Mouse (Mus musculus): ENCODE measurements around the gene Derl2.

Gene Derl2

GRCm38 (mm10) chr11:70982030-70982429 lies 37.6 kb downstream of the Derl2 start:
- no peak for DNase-seq

- no peak for DNase-seq
Measured at GRCm38 (mm10) chr11:70980751-70981510, 38.7 kb downstream of the Derl2 start.

- DNase-seq, result no peak
Measured at GRCm38 (mm10) chr11:70980232-70980631, 39.4 kb downstream of the Derl2 start.

- no peak for DNase-seq
Measured at GRCm38 (mm10) chr11:70977293-70977692, 42.3 kb downstream of the Derl2 start.

GRCm38 (mm10) chr11:70975193-70975592 lies 44.4 kb downstream of the Derl2 start:
- no peak for DNase-seq

DNA sequence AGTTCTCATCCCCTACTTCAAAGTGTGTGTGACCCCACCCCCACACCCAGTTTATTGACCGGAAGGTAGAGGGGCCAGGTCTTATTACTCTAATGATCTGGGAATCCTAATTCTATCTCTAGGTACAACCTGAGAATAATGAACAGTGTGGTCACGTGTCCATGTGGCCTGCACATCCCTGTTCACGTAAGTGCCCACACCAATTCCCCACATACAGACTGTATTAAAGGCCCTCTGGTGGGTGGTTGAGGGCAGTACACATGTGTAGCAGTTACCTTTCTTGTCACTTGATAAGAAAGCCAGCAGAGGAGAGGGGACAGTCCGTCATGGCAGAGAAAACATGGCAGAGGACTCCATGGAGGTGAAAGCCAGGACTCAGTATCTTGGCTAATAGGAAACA lies 45.7 kb downstream of the Derl2 start:
- no peak for DNase-seq

DNA sequence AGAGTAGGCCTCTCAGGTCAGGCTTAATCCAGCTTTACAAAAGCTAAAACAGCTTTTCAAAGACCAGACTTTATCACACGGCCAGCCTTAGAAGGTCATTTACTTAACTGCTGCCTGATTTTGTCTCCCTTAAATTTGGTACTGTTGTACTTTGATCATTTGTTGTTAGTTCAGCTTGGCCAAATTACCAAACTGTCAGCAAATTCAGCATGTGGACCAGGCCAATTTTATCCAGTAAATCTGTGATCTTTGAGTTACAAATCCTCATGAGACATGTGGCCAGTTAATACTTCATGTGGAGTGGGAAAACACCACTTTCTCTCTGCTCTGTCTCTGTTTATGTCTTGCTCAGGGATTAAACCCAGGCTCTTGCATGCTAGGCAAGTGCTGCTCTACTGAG lies 47.1 kb downstream of the Derl2 start:
- no peak for DNase-seq

GRCm38 (mm10) chr11:70970560-70971540 lies 48.8 kb downstream of the Derl2 start:
- peak in 1 of 2 experiments; percentile 10 for DNase-seq

- peak; percentile 92 to 93 for DNase-seq
Measured at GRCm38 (mm10) chr11:70969821-70970559, 49.7 kb downstream of the Derl2 start, which contains the start of the genes Nup88 and Rpain. Nup88 (minus strand) TSS chr11:70969973. Rpain (plus strand) TSS chr11:70970213.

DNA sequence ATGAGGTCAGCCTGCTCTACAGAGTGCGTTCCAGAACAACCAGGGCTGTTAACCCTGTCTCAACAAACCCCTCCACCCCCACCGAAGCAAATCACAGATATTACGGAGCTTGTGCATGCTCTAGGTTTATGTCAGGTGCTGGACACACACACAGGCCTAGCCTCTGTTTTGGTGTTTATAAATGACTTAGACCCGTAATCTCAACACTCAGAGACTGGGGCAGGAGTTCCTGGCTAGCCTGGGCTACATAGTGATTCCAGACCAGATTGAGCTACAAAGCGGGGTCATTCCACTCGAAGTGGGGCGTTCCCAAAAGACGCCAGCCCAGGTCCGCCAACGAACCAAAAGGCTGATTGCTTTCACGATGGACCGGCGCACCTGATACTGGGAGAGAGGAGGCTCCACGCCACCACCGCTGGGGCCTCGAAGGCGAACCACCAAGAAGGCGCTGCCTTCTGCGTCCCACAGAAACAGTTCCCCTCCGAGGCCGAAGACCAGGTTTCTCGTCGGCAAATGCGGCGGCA lies 50.3 kb downstream of the Derl2 start:
- DNase-seq, result no peak

GRCm38 (mm10) chr11:70964222-70964907 lies 55.3 kb downstream of the Derl2 start:
- no peak for DNase-seq

DNA sequence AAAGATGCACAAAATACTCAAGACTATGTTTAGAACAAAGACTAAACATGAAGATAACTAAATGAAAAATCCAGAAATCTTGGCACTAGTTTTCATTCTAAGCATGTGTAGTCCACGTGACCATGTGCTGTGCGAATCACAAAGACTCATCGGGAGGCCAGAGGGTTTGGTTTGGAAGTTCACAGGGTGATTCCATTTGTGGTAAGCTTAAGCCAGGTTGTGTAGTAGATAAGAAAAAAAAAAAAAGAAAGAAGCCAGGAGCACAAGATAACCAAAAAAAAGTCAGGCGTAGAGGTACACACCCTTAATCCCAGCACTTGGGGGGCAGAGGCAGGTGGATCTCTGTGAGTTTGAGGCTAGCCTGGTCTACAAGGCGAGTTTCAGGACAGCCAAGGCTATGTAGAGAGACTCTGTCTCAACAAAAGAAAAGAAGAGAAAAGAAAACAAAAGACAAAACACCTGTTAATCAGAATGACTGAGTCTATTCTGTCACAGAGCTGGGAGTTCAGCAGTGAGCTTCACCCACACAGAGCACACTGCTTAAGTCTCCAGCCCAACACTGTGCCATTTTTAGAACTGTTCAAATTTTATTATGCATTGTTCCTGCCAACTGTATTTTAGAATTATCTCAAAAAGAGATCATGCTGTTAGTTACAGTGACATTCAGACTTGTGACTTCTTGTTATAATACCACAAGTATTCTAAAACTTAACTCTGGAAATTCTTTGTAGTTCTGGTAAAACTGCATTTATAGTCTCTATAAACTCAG lies 58.7 kb downstream of the Derl2 start:
- no peak for DNase-seq
